Mouse (Mus musculus) cerebellum, postnatal 10 days (tissue): ENCODE measurements around the gene Ring1.
"Not testable (repeated sequence)": the region's sequence is repeated elsewhere in the genome, so short reads cannot be mapped to it uniquely, and the experiment has no call there.

ENCODE experiments used
- DNase-seq, 2 experiments: peaks; one replicate each; pipeline ENCODE4 v3.0.0; 2021; ENCODE audit warnings: mixed read lengths in 2 of 2

Gene Ring1

GRCm38 (mm10) chr17:34028501-34029149 lies 4.1 kb upstream of the Ring1 start:
- DNase-seq = peak; percentile 25 to 30

- DNase-seq = peak; percentile 96 to 97
Observed at GRCm38 (mm10) chr17:34027656-34028223, 3.3 kb upstream of the Ring1 start, which contains the start of gene H2-Ke6. Gene H2-Ke6, minus strand, starts transcription at chr17:34028060.

GRCm38 (mm10) chr17:34026917-34027655 lies 2.6 kb upstream of the Ring1 start:
- peak; percentile 69 to 71 for DNase-seq

- peak; percentile 24 to 32 for DNase-seq
Observed at GRCm38 (mm10) chr17:34026221-34026620, 1.7 kb upstream of the Ring1 start.

- peak; percentile 53 to 62 for DNase-seq
Observed at GRCm38 (mm10) chr17:34025756-34026151, 1.3 kb upstream of the Ring1 start.

GRCm38 (mm10) chr17:34024861-34025755 lies 628 bp upstream of the Ring1 start:
- DNase-seq = peak in 1 of 2 experiments; percentile 72

GRCm38 (mm10) chr17:34023678-34024077 lies 802 bp downstream of the Ring1 start:
- no peak for DNase-seq

- DNase-seq = no peak
Observed at GRCm38 (mm10) chr17:34022987-34023386, 1.5 kb downstream of the Ring1 start.

GRCm38 (mm10) chr17:34022414-34022783 lies 2.1 kb downstream of the Ring1 start:
- DNase-seq = peak in 1 of 2 experiments; percentile 23

- peak in 1 of 2 experiments; percentile 26 for DNase-seq
Observed at GRCm38 (mm10) chr17:34021539-34022413, 2.7 kb downstream of the Ring1 start.

- DNase-seq = no peak
Observed at GRCm38 (mm10) chr17:34013436-34013835, 11.0 kb downstream of the Ring1 start.

- no peak for DNase-seq
Observed at GRCm38 (mm10) chr17:34010156-34010555, 14.3 kb downstream of the Ring1 start.

- no peak for DNase-seq
Observed at GRCm38 (mm10) chr17:34006570-34006969, 17.9 kb downstream of the Ring1 start.

GRCm38 (mm10) chr17:34003426-34003825 lies 21.1 kb downstream of the Ring1 start:
- peak; percentile 70 to 75 for DNase-seq

GRCm38 (mm10) chr17:34000796-34001195 lies 23.7 kb downstream of the Ring1 start:
- DNase-seq = not testable (repeated sequence)

- DNase-seq = peak; percentile 77 to 82
Observed at GRCm38 (mm10) chr17:34000150-34000537, 24.3 kb downstream of the Ring1 start, which contains the start of gene H2-K1. Gene H2-K1, minus strand, starts transcription at chr17:34000347.

GRCm38 (mm10) chr17:33999341-34000149 lies 24.9 kb downstream of the Ring1 start:
- peak in 1 of 2 experiments; percentile 28 for DNase-seq

GRCm38 (mm10) chr17:33998697-33999096 lies 25.8 kb downstream of the Ring1 start:
- not testable (repeated sequence) for DNase-seq

- DNase-seq = not testable (repeated sequence)
Observed at GRCm38 (mm10) chr17:33997025-33997424, 27.5 kb downstream of the Ring1 start.

- no peak for DNase-seq
Observed at GRCm38 (mm10) chr17:33995651-33996050, 28.8 kb downstream of the Ring1 start.

GRCm38 (mm10) chr17:33994959-33995358 lies 29.5 kb downstream of the Ring1 start:
- no peak for DNase-seq
